Mouse (Mus musculus) lung, embryonic 16.5 days (tissue): Measurements from ENCODE around the gene Lgalsl. TPM values are rescaled to one million over a fixed set of nuclear protein-coding genes. Genes with fewer than 3 reads are reported as not detected.

Experiments
- ATAC-seq: fragments of 200-750 bp; cut with Nextera tagmentation; 2 replicates; pipeline ENCODE4 v1.8.0; 2017; ENCODE audit warnings: low read depth, mild to moderate bottlenecking, moderate library complexity
- H3K27ac ChIP-seq: fragments of 300-500 bp; sonication (generic); 2 replicates; pipeline ENCODE4 v1.5.1; 2014; ENCODE audit warnings: mild to moderate bottlenecking, control low read depth, low read length
- H3K27me3 ChIP-seq: fragments of 300-500 bp; sonication (generic); 2 replicates; pipeline ENCODE4 v1.6.1; 2014; ENCODE audit warnings: low read depth, low read length, mixed read lengths; ENCODE audit not compliant: control insufficient read depth, insufficient read depth
- H3K36me3 ChIP-seq: fragments of 300-500 bp; sonication (generic); 2 replicates; pipeline ENCODE4 v1.6.1; 2014; ENCODE audit warnings: low read length; ENCODE audit not compliant: control insufficient read depth, insufficient read depth
- H3K4me1 ChIP-seq: fragments of 300-500 bp; sonication (generic); replicated peaks from 2 replicates; pipeline ENCODE4 v1.6.1; 2014; ENCODE audit warnings: low read length, mixed read lengths; ENCODE audit not compliant: control insufficient read depth, insufficient read depth
- H3K4me2 ChIP-seq: fragments of 300-500 bp; sonication (generic); 2 replicates; pipeline ENCODE4 v1.6.1; 2014; ENCODE audit warnings: low read depth, low read length, control low read depth
- H3K4me3 ChIP-seq: fragments of 300-500 bp; sonication (generic); 2 replicates; pipeline ENCODE4 v1.5.1; 2014; ENCODE audit warnings: mild to moderate bottlenecking, low read length, control low read depth
- H3K9ac ChIP-seq: fragments of 300-500 bp; sonication (generic); 2 replicates; pipeline ENCODE4 v1.6.1; 2014; ENCODE audit warnings: low read length, control low read depth
- H3K9me3 ChIP-seq: fragments of 300-500 bp; sonication (generic); 2 replicates; pipeline ENCODE4 v1.6.1; 2016; ENCODE audit warnings: low read length; ENCODE audit not compliant: control insufficient read depth
- WGBS: fragments of 180-500 bp; shearing (Covaris S2); extraction: QIAGEN DNeasy Blood & Tissue Kit; methylation state at CpG from one replicate; pipeline ENCODE4 v1.1.7; 2014; 5-methylcytosine and 5-hydroxymethylcytosine counted together
- polyA plus RNA-seq: library from polyadenylated mRNA; unstranded; fragments of >200 nt; fragmentation: Nextera tagmentation; extraction: Ambion mirVana; gene quantifications from 2 replicates; pipeline ENCODE4 v1.2.1, GENCODE M21; 2015

Lgalsl gene
- polyA plus RNA-seq, 1 experiment from 2014 or later, result 51.8 TPM

DNA sequence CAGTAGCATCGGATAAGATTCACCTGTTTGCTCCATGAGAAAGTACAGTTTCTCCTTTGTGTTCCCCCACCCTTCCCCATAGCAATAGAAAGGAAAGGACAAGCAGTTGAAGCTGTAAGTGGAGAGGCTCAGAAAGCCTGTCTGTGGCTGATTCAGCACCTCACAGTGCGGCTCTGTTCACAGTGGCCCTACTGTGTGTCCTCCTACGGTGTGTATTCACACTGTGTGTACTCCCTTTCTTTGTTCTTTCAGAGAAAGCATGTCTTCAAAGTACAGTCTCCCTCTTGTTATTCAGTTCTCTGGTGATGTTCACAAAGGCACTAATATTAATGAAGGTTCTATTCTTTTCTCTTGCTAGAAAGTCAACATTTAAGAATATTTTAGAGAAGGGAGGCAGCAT, 38.2 kb downstream of the Lgalsl start:
- Histone ChIP-seq H3K9me3 (no peaks in the 10 kb centered on the region), H3K4me2 (no peak overlapping the region), H3K27ac (no peak overlapping the region), H3K4me1 (no peaks in the 10 kb centered on the region), H3K9ac (no peak overlapping the region), H3K4me3 (no peak overlapping the region), H3K27me3 (no peaks in the 10 kb centered on the region), H3K36me3 (no peaks in the 10 kb centered on the region)
- 81% methylated on average over 3 of the region's 3 CpGs for WGBS
- ATAC-seq, result no peak

- 60% methylated on average over 2 of the region's 2 CpGs for WGBS
- Histone ChIP-seq H3K36me3 (no peaks in the 10 kb centered on the region), H3K4me1 (no peaks in the 10 kb centered on the region), H3K4me2 (no peak overlapping the region), H3K9me3 (no peaks in the 10 kb centered on the region), H3K4me3 (no peak overlapping the region), H3K9ac (no peak overlapping the region), H3K27ac (no peak overlapping the region), H3K27me3 (no peaks in the 10 kb centered on the region)
- ATAC-seq, result no peak
Observed at GRCm38 (mm10) chr11:20791334-20791733, 39.5 kb downstream of the Lgalsl start.

DNA sequence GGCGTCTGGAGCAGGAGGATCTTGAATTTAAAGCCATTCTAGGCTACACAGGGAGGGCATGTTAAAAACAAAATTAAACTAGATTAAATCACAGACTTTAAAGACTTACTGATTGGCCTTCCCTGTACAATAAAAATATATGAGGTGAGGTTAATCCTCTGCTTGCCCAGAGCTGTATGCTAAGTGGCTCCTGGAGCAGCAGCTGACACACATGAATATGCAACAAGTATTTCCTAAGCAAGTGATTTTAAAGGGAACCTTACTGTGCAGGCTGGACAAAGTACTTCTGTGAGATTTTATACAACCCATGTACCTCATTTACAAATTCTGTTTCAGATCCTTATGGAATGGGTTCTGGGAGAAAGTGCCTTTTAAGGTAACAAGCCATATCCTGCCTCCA, 41.8 kb downstream of the Lgalsl start:
- no peak overlapping the region for H3K4me2 ChIP-seq
- no peak overlapping the region for H3K9ac ChIP-seq
- no peak for ATAC-seq
- WGBS, result 58% methylated on average over 1 of the region's 1 CpGs
- peaks cover 9% of the 10 kb centered on the region for H3K9me3 ChIP-seq
- no peak overlapping the region for H3K4me3 ChIP-seq
- H3K4me1 ChIP-seq, result no peaks in the 10 kb centered on the region
- no peaks in the 10 kb centered on the region for H3K36me3 ChIP-seq
- H3K27me3 ChIP-seq, result no peaks in the 10 kb centered on the region
- no peak overlapping the region for H3K27ac ChIP-seq

DNA sequence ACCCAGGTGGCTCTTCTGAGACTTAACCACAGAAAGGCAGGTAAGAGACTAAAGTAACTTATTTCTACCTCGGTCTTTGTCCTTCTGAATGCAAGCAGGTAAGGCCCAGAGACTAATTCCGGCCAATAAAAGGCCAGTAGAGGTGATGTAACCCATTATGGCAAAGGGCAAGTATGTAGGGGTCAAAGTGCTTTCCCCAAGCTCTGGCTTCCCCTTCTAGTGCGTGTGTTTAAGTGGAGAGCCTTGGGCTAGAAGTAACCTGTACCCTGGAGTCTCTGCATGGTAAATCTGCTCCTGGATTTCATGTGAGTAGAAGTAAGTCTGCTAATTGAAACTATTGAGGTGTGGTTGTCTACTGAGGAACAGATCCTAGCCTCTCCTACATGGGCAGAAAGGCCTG, 42.8 kb downstream of the Lgalsl start:
- H3K27ac ChIP-seq, result no peak overlapping the region

DNA sequence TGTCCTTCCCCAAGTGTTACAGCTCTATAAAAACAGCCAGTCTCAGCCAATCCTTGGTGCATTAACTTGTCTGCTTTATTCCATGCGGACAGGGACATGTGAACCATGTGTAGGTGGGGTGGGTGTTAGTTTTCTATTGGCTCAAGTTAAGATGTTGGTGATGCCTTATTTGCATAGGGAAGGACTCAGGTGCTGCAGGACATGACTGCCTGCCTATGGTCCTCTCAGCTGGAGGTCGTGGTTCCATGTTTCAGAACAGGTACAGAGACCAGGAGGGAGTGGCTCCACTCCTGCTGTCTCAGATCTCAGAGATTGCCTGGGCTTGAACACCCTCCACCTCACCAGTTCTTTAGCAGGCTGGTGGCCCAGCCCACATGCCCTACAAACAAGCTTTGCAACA, 44.7 kb downstream of the Lgalsl start:
- no peak overlapping the region for H3K4me3 ChIP-seq
- peaks cover 9% of the 10 kb centered on the region for H3K9me3 ChIP-seq
- H3K4me2 ChIP-seq, result no peak overlapping the region
- ATAC-seq, result no peak
- H3K4me1 ChIP-seq, result no peaks in the 10 kb centered on the region
- H3K27me3 ChIP-seq, result no peaks in the 10 kb centered on the region
- no peaks in the 10 kb centered on the region for H3K36me3 ChIP-seq
- no peak overlapping the region for H3K9ac ChIP-seq
- H3K27ac ChIP-seq, result no peak overlapping the region
- WGBS, result 45% methylated on average over 2 of the region's 2 CpGs

More for the DNA sequence above, 42.8 kb downstream of the Lgalsl start:
- Histone ChIP-seq H3K9me3 (peaks cover 9% of the 10 kb centered on the region), H3K4me1 (no peaks in the 10 kb centered on the region), H3K4me3 (no peak overlapping the region), H3K4me2 (no peak overlapping the region), H3K9ac (no peak overlapping the region), H3K36me3 (no peaks in the 10 kb centered on the region), H3K27me3 (no peaks in the 10 kb centered on the region)
- no peak for ATAC-seq
- WGBS, result 67% methylated on average over 3 of the region's 3 CpGs

- Histone ChIP-seq H3K36me3 (no peaks in the 10 kb centered on the region), H3K9me3 (peaks cover 9% of the 10 kb centered on the region), H3K4me1 (no peaks in the 10 kb centered on the region), H3K27ac (no peak overlapping the region), H3K27me3 (no peaks in the 10 kb centered on the region), H3K4me3 (no peak overlapping the region), H3K4me2 (no peak overlapping the region), H3K9ac (no peak overlapping the region)
- ATAC-seq, result no peak
- WGBS, result 56% methylated on average over 1 of the region's 1 CpGs
Observed at GRCm38 (mm10) chr11:20785186-20785585, 45.7 kb downstream of the Lgalsl start.

DNA sequence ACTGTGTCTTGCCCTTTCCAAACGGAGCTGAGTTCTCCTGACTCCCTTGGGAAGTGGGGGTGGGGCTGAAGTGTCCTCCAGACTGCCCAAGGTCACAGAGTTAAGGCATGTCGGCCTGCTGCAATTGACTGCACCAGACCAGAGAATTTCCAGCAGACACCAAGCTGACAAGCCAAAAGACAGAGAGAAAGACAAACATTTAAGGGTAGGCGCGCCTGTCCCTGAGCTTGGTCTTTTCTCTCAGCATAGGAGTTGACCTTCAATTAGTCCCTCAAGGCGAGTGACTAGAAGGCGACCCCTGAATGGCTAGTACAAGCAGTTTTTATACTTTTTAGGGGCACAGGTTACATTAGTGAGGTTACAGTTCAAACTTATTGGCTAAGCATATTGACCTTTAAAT, 46.1 kb downstream of the Lgalsl start:
- H3K9ac ChIP-seq, result no peak overlapping the region
- H3K4me1 ChIP-seq, result no peaks in the 10 kb centered on the region
- ATAC-seq, result no peak
- no peaks in the 10 kb centered on the region for H3K27me3 ChIP-seq
- H3K4me3 ChIP-seq, result no peak overlapping the region
- H3K9me3 ChIP-seq, result peaks cover 9% of the 10 kb centered on the region
- H3K27ac ChIP-seq, result no peak overlapping the region
- no peak overlapping the region for H3K4me2 ChIP-seq
- H3K36me3 ChIP-seq, result no peaks in the 10 kb centered on the region
- WGBS, result 79% methylated on average over 6 of the region's 6 CpGs

- H3K9me3 ChIP-seq, result peaks cover 9% of the 10 kb centered on the region
- H3K36me3 ChIP-seq, result no peaks in the 10 kb centered on the region
- no peaks in the 10 kb centered on the region for H3K4me1 ChIP-seq
- H3K27ac ChIP-seq, result no peak overlapping the region
- H3K27me3 ChIP-seq, result no peaks in the 10 kb centered on the region
- no peak overlapping the region for H3K4me3 ChIP-seq
- no peak for ATAC-seq
- WGBS, result 71% methylated on average over 1 of the region's 1 CpGs
- no peak overlapping the region for H3K9ac ChIP-seq
- H3K4me2 ChIP-seq, result no peak overlapping the region
Observed at GRCm38 (mm10) chr11:20783467-20783866, 47.4 kb downstream of the Lgalsl start.

DNA sequence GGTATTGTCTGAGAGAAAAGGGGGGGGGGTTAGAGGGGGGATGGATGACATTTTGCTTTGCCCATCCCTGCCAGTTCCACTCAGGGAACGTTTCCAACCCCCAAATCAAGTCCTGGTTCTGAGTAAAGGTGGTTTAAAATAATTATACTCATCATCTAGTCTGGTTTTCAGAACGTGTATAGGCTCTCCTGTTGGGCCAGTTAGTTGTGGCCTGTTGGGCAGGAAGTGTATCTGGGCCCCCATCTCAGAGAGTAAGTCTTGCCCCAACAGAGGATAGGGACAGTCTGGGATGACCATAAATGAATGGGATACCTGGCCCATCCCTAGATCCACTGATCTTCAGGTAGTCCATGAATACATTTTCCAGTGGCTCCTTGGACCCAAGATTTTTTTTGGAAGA, 48.2 kb downstream of the Lgalsl start:
- no peak overlapping the region for H3K4me3 ChIP-seq
- no peaks in the 10 kb centered on the region for H3K4me1 ChIP-seq
- no peaks in the 10 kb centered on the region for H3K36me3 ChIP-seq
- H3K4me2 ChIP-seq, result no peak overlapping the region
- WGBS, result 53% methylated on average over 2 of the region's 2 CpGs
- peaks cover 9% of the 10 kb centered on the region for H3K9me3 ChIP-seq
- no peaks in the 10 kb centered on the region for H3K27me3 ChIP-seq
- ATAC-seq, result no peak
- no peak overlapping the region for H3K9ac ChIP-seq
- no peak overlapping the region for H3K27ac ChIP-seq

DNA sequence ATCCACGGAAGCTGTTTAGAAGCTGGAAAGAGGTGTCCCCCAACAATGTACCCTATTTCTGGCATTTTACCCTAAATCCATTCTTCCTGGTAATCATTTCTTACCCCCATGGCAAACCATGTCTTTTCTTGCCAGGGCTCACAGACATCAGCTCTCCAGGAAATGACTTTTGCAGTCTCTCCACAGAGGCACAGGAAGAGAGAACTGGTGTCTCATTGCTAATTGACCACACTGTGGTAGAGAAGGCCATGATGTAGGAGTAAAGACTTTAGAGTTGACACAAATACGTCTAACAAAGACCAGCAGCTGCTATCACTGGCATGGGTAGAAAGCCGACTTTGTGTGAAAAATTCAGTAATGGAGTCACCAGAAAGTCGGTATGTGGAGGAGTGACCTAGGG, 50.5 kb downstream of the Lgalsl start:
- WGBS, result 72% methylated on average over 4 of the region's 4 CpGs
- Histone ChIP-seq H3K9me3 (peaks cover 9% of the 10 kb centered on the region), H3K4me2 (no peak overlapping the region), H3K9ac (no peak overlapping the region), H3K36me3 (no peaks in the 10 kb centered on the region), H3K27me3 (no peaks in the 10 kb centered on the region), H3K4me1 (no peaks in the 10 kb centered on the region), H3K27ac (no peak overlapping the region), H3K4me3 (no peak overlapping the region)
- ATAC-seq, result no peak
